Mouse (Mus musculus) kidney, postnatal 0 days (tissue): ENCODE data around the gene Cptp. TPM values are rescaled to one million over a fixed set of nuclear protein-coding genes. Genes with fewer than 3 reads are reported as not detected.

ENCODE experiments used
- ATAC-seq: fragments of 200-750 bp; cut with Nextera tagmentation; replicated peaks from 2 replicates; pipeline ENCODE4 v1.8.0; 2017; ENCODE audit warnings: low read depth, moderate number of reproducible peaks, moderate TSS enrichment, moderate library complexity; ENCODE audit not compliant: low FRiP score
- DNase-seq: peaks from one replicate; pipeline ENCODE4 v3.0.0-alpha.2; 2016; ENCODE audit warnings: low spot score
- H3K27ac ChIP-seq: fragments of 300-500 bp; sonication (generic); 2 replicates; pipeline ENCODE4 v1.5.1; 2014; ENCODE audit warnings: mild to moderate bottlenecking
- H3K27me3 ChIP-seq: fragments of 300-500 bp; sonication (generic); 2 replicates; pipeline ENCODE4 v1.6.1; 2014; ENCODE audit warnings: low read length, mixed read lengths; ENCODE audit not compliant: insufficient read depth
- H3K36me3 ChIP-seq: fragments of 300-500 bp; sonication (generic); 2 replicates; pipeline ENCODE4 v1.6.1; 2014; ENCODE audit warnings: low read length, mixed read lengths; ENCODE audit not compliant: insufficient read depth
- H3K4me1 ChIP-seq: fragments of 300-500 bp; sonication (generic); replicated peaks from 2 replicates; pipeline ENCODE4 v1.6.1; 2014; ENCODE audit warnings: antibody characterized with exemption, low read length, mixed read lengths; ENCODE audit not compliant: insufficient read depth
- H3K4me2 ChIP-seq: fragments of 300-500 bp; sonication (generic); 2 replicates; pipeline ENCODE4 v1.6.1; 2014; ENCODE audit warnings: mild to moderate bottlenecking, low read length, moderate library complexity, mixed read lengths
- H3K4me3 ChIP-seq: fragments of 300-500 bp; sonication (generic); replicated peaks from 2 replicates; pipeline ENCODE4 v1.5.1; 2014; ENCODE audit warnings: low read depth, low read length
- H3K9ac ChIP-seq: fragments of 300-500 bp; sonication (generic); 2 replicates; pipeline ENCODE4 v1.6.1; 2014; ENCODE audit warnings: low read depth, low read length
- H3K9me3 ChIP-seq: fragments of 300-500 bp; sonication (generic); replicated peaks from 2 replicates; pipeline ENCODE4 v1.6.1; 2016; ENCODE audit warnings: low read length, inconsistent platforms, mixed read lengths
- CTCF ChIP-seq: IDR thresholded peaks from 2 replicates; pipeline ENCODE4 v1.5.1; 2016; ENCODE audit warnings: antibody characterized with exemption, low read depth, mild to moderate bottlenecking, moderate library complexity
- WGBS: fragments of 180-500 bp; shearing (Covaris S2); extraction: QIAGEN DNeasy Blood & Tissue Kit; methylation state at CpG from one replicate; pipeline ENCODE4 v1.1.7; 2014; 5-methylcytosine and 5-hydroxymethylcytosine counted together
- polyA plus RNA-seq: library from polyadenylated mRNA; unstranded; fragments of >200 nt; fragmentation: Nextera tagmentation; extraction: Ambion mirVana; gene quantifications from 2 replicates; pipeline ENCODE4 v1.2.1, GENCODE M21; 2015

Gene Cptp
- polyA plus RNA-seq, 1 experiment from 2014 or later = 14.8 TPM

GRCm38 (mm10) chr4:155871404-155871803 lies 2.2 kb upstream of the Cptp start:
- DNase-seq (no peak), ATAC-seq (no peak)
- no peak overlapping the region for H3K27ac ChIP-seq
- H3K9ac ChIP-seq = no peak overlapping the region
- H3K9me3 ChIP-seq = no peaks in the 10 kb centered on the region
- H3K4me1 ChIP-seq = 0 out of 2 replicates have a peak, but pooled peaks cover 6% of the 10 kb centered on the region
- peaks cover 30% of the 10 kb centered on the region for H3K36me3 ChIP-seq
- no peak for TF ChIP-seq CTCF
- no peaks in the 10 kb centered on the region for H3K27me3 ChIP-seq
- H3K4me2 ChIP-seq = no peak overlapping the region
- no peak overlapping the region for H3K4me3 ChIP-seq
- WGBS = 88% methylated on average over 7 of the region's 7 CpGs

GRCm38 (mm10) chr4:155868614-155869298 lies 484 bp downstream of the Cptp start:
- ATAC-seq (peak; percentile 31), DNase-seq (no peak)
- H3K4me3 ChIP-seq = peak overlapping the region; percentile 72
- WGBS = 9% methylated on average over 22 of the region's 22 CpGs
- TF ChIP-seq CTCF = no peak
- no peaks in the 10 kb centered on the region for H3K9me3 ChIP-seq
- H3K27me3 ChIP-seq = no peaks in the 10 kb centered on the region
- H3K4me1 ChIP-seq = 0 out of 2 replicates have a peak, but pooled peaks cover 6% of the 10 kb centered on the region
- H3K9ac ChIP-seq = peak overlapping the region; percentile 74
- H3K4me2 ChIP-seq = peak overlapping the region; percentile 86
- peak overlapping the region; percentile 36; the same call in 1 of the 2 replicates for H3K27ac ChIP-seq
- peaks cover 18% of the 10 kb centered on the region for H3K36me3 ChIP-seq

- ATAC-seq = no peak
- peaks cover 18% of the 10 kb centered on the region for H3K36me3 ChIP-seq
Observed at GRCm38 (mm10) chr4:155863001-155863400, 6.2 kb downstream of the Cptp start, which contains the start of gene Tas1r3. TSS of gene Tas1r3 (minus strand) at chr4:155863362.

GRCm38 (mm10) chr4:155861787-155862186 lies 7.5 kb downstream of the Cptp start:
- TF ChIP-seq CTCF = no peak
- H3K4me1 ChIP-seq = no peaks in the 10 kb centered on the region
- no peak overlapping the region for H3K4me3 ChIP-seq
- DNase-seq = no peak
- no peak overlapping the region for H3K27ac ChIP-seq
- H3K9me3 ChIP-seq = no peaks in the 10 kb centered on the region
- no peak overlapping the region for H3K9ac ChIP-seq
- ATAC-seq = no peak
- H3K27me3 ChIP-seq = no peaks in the 10 kb centered on the region
- no peak overlapping the region for H3K4me2 ChIP-seq
- peaks cover 28% of the 10 kb centered on the region for H3K36me3 ChIP-seq
- WGBS = 90% methylated on average over 7 of the region's 7 CpGs

More at GRCm38 (mm10) chr4:155863001-155863400, 6.2 kb downstream of the Cptp start, which contains the start of gene Tas1r3:
- 80% methylated on average over 5 of the region's 5 CpGs for WGBS
- Histone ChIP-seq H3K27ac (no peak within 1 kb of the TSS), H3K4me3 (no peak within 1 kb of the TSS), H3K9ac (no peak within 1 kb of the TSS), H3K27me3 (no peaks in the 10 kb centered on the region), H3K9me3 (no peaks in the 10 kb centered on the region), H3K4me1 (no peaks in the 10 kb centered on the region), H3K4me2 (no peak within 1 kb of the TSS)
- DNase-seq = no peak
- TF ChIP-seq CTCF = no peak

GRCm38 (mm10) chr4:155859318-155859717 lies 9.9 kb downstream of the Cptp start:
- WGBS = 13% methylated on average over 13 of the region's 13 CpGs
- peaks cover 46% of the 10 kb centered on the region for H3K36me3 ChIP-seq

GRCm38 (mm10) chr4:155856881-155857280 lies 12.4 kb downstream of the Cptp start:
- WGBS = 77% methylated on average over 3 of the region's 3 CpGs
- no peak overlapping the region for H3K4me2 ChIP-seq
- no peak overlapping the region for H3K4me3 ChIP-seq
- TF ChIP-seq CTCF = no peak
- ATAC-seq (no peak), DNase-seq (no peak)
- H3K36me3 ChIP-seq = peaks cover 54% of the 10 kb centered on the region
- no peak overlapping the region for H3K9ac ChIP-seq
- H3K9me3 ChIP-seq = no peaks in the 10 kb centered on the region
- no peak overlapping the region for H3K27ac ChIP-seq
- no peaks in the 10 kb centered on the region for H3K4me1 ChIP-seq
- no peaks in the 10 kb centered on the region for H3K27me3 ChIP-seq

More at GRCm38 (mm10) chr4:155859318-155859717, 9.9 kb downstream of the Cptp start:
- H3K9ac ChIP-seq = no peak overlapping the region
- H3K9me3 ChIP-seq = no peaks in the 10 kb centered on the region
- no peak overlapping the region for H3K27ac ChIP-seq
- ATAC-seq = peak; percentile 29; the same call in 1 of the 2 replicates
- no peaks in the 10 kb centered on the region for H3K27me3 ChIP-seq
- no peak overlapping the region for H3K4me2 ChIP-seq
- peak; percentile 89 for DNase-seq
- TF ChIP-seq CTCF = no peak; the same call in 1 of the 2 replicates
- no peak overlapping the region for H3K4me3 ChIP-seq
- no peaks in the 10 kb centered on the region for H3K4me1 ChIP-seq
